Mouse (Mus musculus) neural tube, embryonic 11.5 days (tissue): ENCODE data around the gene Rnf152. TPM values are rescaled to one million over a fixed set of nuclear protein-coding genes. Genes with fewer than 3 reads are reported as not detected.

Source experiments
- ATAC-seq: fragments of 200-750 bp; cut with Nextera tagmentation; 2 replicates; pipeline ENCODE4 v1.8.0; 2017; ENCODE audit warnings: moderate number of reproducible peaks, mild to moderate bottlenecking, moderate TSS enrichment, moderate library complexity; ENCODE audit not compliant: insufficient read depth, low FRiP score, low TSS enrichment
- DNase-seq: peaks from one replicate; pipeline ENCODE4 v3.0.0-alpha.2; 2015; ENCODE audit warnings: low spot score
- H3K27ac ChIP-seq: fragments of 300-500 bp; sonication (generic); 2 replicates; pipeline ENCODE4 v1.5.1; 2014; ENCODE audit warnings: low read depth, mild to moderate bottlenecking, low read length
- H3K27me3 ChIP-seq: fragments of 300-500 bp; sonication (generic); 2 replicates; pipeline ENCODE4 v1.6.1; 2014; ENCODE audit warnings: mild to moderate bottlenecking, low read length, mixed read lengths; ENCODE audit not compliant: control insufficient read depth, insufficient read depth
- H3K36me3 ChIP-seq: fragments of 300-500 bp; sonication (generic); 2 replicates; pipeline ENCODE4 v1.6.1; 2014; ENCODE audit warnings: mild to moderate bottlenecking, low read length, moderate library complexity, mixed read lengths; ENCODE audit not compliant: control insufficient read depth, insufficient read depth
- H3K4me1 ChIP-seq: fragments of 300-500 bp; sonication (generic); 2 replicates; pipeline ENCODE4 v1.6.1; 2014; ENCODE audit warnings: low read length, mixed read lengths; ENCODE audit not compliant: control insufficient read depth, insufficient read depth
- H3K4me2 ChIP-seq: fragments of 300-500 bp; sonication (generic); 2 replicates; pipeline ENCODE4 v1.6.1; 2014; ENCODE audit warnings: low read depth, mild to moderate bottlenecking, moderate library complexity
- H3K4me3 ChIP-seq: fragments of 300-500 bp; sonication (generic); 2 replicates; pipeline ENCODE4 v1.5.1; 2014; ENCODE audit warnings: low read depth, low read length
- H3K9ac ChIP-seq: fragments of 300-500 bp; sonication (generic); 2 replicates; pipeline ENCODE4 v1.6.1; 2014; ENCODE audit warnings: mild to moderate bottlenecking, low read length
- H3K9me3 ChIP-seq: fragments of 300-500 bp; sonication (generic); 2 replicates; pipeline ENCODE4 v1.6.1; 2016; ENCODE audit warnings: low read length; ENCODE audit not compliant: control insufficient read depth
- WGBS: fragments of 180-500 bp; shearing (Covaris S2); extraction: QIAGEN DNeasy Blood & Tissue Kit; methylation state at CpG from one replicate; pipeline ENCODE4 v1.1.7; 2014; 5-methylcytosine and 5-hydroxymethylcytosine counted together
- polyA plus RNA-seq: library from polyadenylated mRNA; unstranded; fragments of >200 nt; fragmentation: Nextera tagmentation; extraction: Ambion mirVana; gene quantifications from 2 replicates; pipeline ENCODE4 v1.2.1, GENCODE M21; 2014

Gene Rnf152
- polyA plus RNA-seq, 1 experiment from 2014 or later = 1.2 TPM

GRCm38 (mm10) chr1:105291859-105292258, 64.7 kb downstream of the Rnf152 start:
- no peak overlapping the region for H3K27ac ChIP-seq

GRCm38 (mm10) chr1:105287536-105287935, 69.0 kb downstream of the Rnf152 start:
- 84% methylated on average over 4 of the region's 4 CpGs for WGBS
- Histone ChIP-seq H3K9ac (no peak overlapping the region), H3K27me3 (no peaks in the 10 kb centered on the region), H3K4me1 (no peaks in the 10 kb centered on the region), H3K4me3 (no peak overlapping the region), H3K36me3 (no peaks in the 10 kb centered on the region), H3K4me2 (no peak overlapping the region), H3K9me3 (no peaks in the 10 kb centered on the region), H3K27ac (no peak overlapping the region)
- DNase-seq = no peak
- ATAC-seq = no peak

More at GRCm38 (mm10) chr1:105291859-105292258, 64.7 kb downstream of the Rnf152 start:
- Histone ChIP-seq H3K36me3 (no peaks in the 10 kb centered on the region), H3K4me2 (no peak overlapping the region), H3K4me1 (no peaks in the 10 kb centered on the region), H3K27me3 (no peaks in the 10 kb centered on the region), H3K4me3 (no peak overlapping the region), H3K9ac (no peak overlapping the region), H3K9me3 (no peaks in the 10 kb centered on the region)
- WGBS = 88% methylated on average over 2 of the region's 2 CpGs
- ATAC-seq (no peak), DNase-seq (no peak)

GRCm38 (mm10) chr1:105286906-105287305, 69.6 kb downstream of the Rnf152 start:
- WGBS = 84% methylated on average over 5 of the region's 5 CpGs
- ATAC-seq = no peak
- Histone ChIP-seq H3K4me1 (no peaks in the 10 kb centered on the region), H3K9me3 (no peaks in the 10 kb centered on the region), H3K4me2 (no peak overlapping the region), H3K27me3 (no peaks in the 10 kb centered on the region), H3K27ac (no peak overlapping the region), H3K4me3 (no peak overlapping the region), H3K36me3 (no peaks in the 10 kb centered on the region), H3K9ac (no peak overlapping the region)
- no peak for DNase-seq

- Histone ChIP-seq H3K9me3 (no peaks in the 10 kb centered on the region), H3K4me3 (no peak overlapping the region), H3K9ac (no peak overlapping the region), H3K27me3 (no peaks in the 10 kb centered on the region), H3K4me2 (no peak overlapping the region), H3K4me1 (no peaks in the 10 kb centered on the region), H3K27ac (no peak overlapping the region), H3K36me3 (no peaks in the 10 kb centered on the region)
- ATAC-seq (no peak), DNase-seq (no peak)
- WGBS = 91% methylated on average over 4 of the region's 4 CpGs
These were observed 71.5 kb downstream of the Rnf152 start for GRCm38 (mm10) chr1:105285001-105285400.

GRCm38 (mm10) chr1:105284116-105284515, 72.4 kb downstream of the Rnf152 start:
- WGBS = 77% methylated on average over 8 of the region's 8 CpGs
- H3K4me1 ChIP-seq = no peaks in the 10 kb centered on the region
- no peak overlapping the region for H3K4me3 ChIP-seq
- H3K27me3 ChIP-seq = no peaks in the 10 kb centered on the region
- no peak overlapping the region for H3K27ac ChIP-seq
- H3K9ac ChIP-seq = no peak overlapping the region
- H3K9me3 ChIP-seq = no peaks in the 10 kb centered on the region
- no peak for ATAC-seq
- H3K4me2 ChIP-seq = no peak overlapping the region
- H3K36me3 ChIP-seq = no peaks in the 10 kb centered on the region
- no peak for DNase-seq

GRCm38 (mm10) chr1:105281277-105281676, 75.2 kb downstream of the Rnf152 start:
- H3K4me3 ChIP-seq = no peak overlapping the region
- no peak overlapping the region for H3K4me2 ChIP-seq
- H3K9ac ChIP-seq = no peak overlapping the region
- no peaks in the 10 kb centered on the region for H3K9me3 ChIP-seq
- H3K27me3 ChIP-seq = no peaks in the 10 kb centered on the region
- 23% methylated on average over 3 of the region's 3 CpGs for WGBS
- no peaks in the 10 kb centered on the region for H3K4me1 ChIP-seq
- no peak overlapping the region for H3K27ac ChIP-seq
- ATAC-seq (no peak), DNase-seq (no peak)
- H3K36me3 ChIP-seq = no peaks in the 10 kb centered on the region

- no peak overlapping the region for H3K9ac ChIP-seq
These were observed 76.3 kb downstream of the Rnf152 start for GRCm38 (mm10) chr1:105280160-105280559.

GRCm38 (mm10) chr1:105274500-105275194, 81.9 kb downstream of the Rnf152 start:
- H3K36me3 ChIP-seq = no peaks in the 10 kb centered on the region
- H3K9me3 ChIP-seq = no peaks in the 10 kb centered on the region
- H3K9ac ChIP-seq = no peak overlapping the region
- no peak for DNase-seq
- no peak overlapping the region for H3K4me3 ChIP-seq
- no peak for ATAC-seq
- no peaks in the 10 kb centered on the region for H3K4me1 ChIP-seq
- H3K27me3 ChIP-seq = no peaks in the 10 kb centered on the region
- no peak overlapping the region for H3K4me2 ChIP-seq
- H3K27ac ChIP-seq = no peak overlapping the region
- 92% methylated on average over 3 of the region's 3 CpGs for WGBS

More at GRCm38 (mm10) chr1:105280160-105280559, 76.3 kb downstream of the Rnf152 start:
- WGBS = 61% methylated on average over 2 of the region's 2 CpGs
- Histone ChIP-seq H3K36me3 (no peaks in the 10 kb centered on the region), H3K27ac (no peak overlapping the region), H3K9me3 (no peaks in the 10 kb centered on the region), H3K4me1 (no peaks in the 10 kb centered on the region), H3K27me3 (no peaks in the 10 kb centered on the region), H3K4me2 (no peak overlapping the region), H3K4me3 (no peak overlapping the region)
- DNase-seq (no peak), ATAC-seq (no peak)

GRCm38 (mm10) chr1:105271104-105271503, 85.4 kb downstream of the Rnf152 start:
- H3K4me2 ChIP-seq = no peak overlapping the region
- ATAC-seq (no peak), DNase-seq (no peak)
- H3K9me3 ChIP-seq = no peaks in the 10 kb centered on the region
- no peak overlapping the region for H3K9ac ChIP-seq
- no peaks in the 10 kb centered on the region for H3K4me1 ChIP-seq
- WGBS = 91% methylated on average over 10 of the region's 10 CpGs
- no peak overlapping the region for H3K4me3 ChIP-seq
- H3K27ac ChIP-seq = no peak overlapping the region
- no peaks in the 10 kb centered on the region for H3K27me3 ChIP-seq
- no peaks in the 10 kb centered on the region for H3K36me3 ChIP-seq
